Mouse (Mus musculus): ENCODE results near the gene Atg4a-ps. TPM values are rescaled to one million over a fixed set of nuclear protein-coding genes. Genes with fewer than 3 reads are reported as not detected.

Gene Atg4a-ps
- total and polyA plus RNA-seq, 3 experiments, result 1.9 TPM; not detected in 2

- Histone ChIP-seq H3K27me3 (ENCODE audit: control insufficient read depth, insufficient read depth, low read length) (no peaks in the 10 kb centered on the region), H3K27ac (no peak overlapping the region), H3K79me2 (replicated peaks; ENCODE audit: control insufficient read depth, insufficient read depth, low read length) (no peaks in the 10 kb centered on the region), H3K4me3 (no peak overlapping the region), H3K36me3 (ENCODE audit: control insufficient read depth, insufficient read depth, low read length) (no peaks in the 10 kb centered on the region), H3K9ac (ENCODE audit: low read depth, low read length) (no peak overlapping the region), H3K4me1 (ENCODE audit: control insufficient read depth, insufficient read depth, low read length) (peaks cover 1% of the 10 kb centered on the region; the same call in 1 of the 2 replicates)
- TF ChIP-seq EP300 (IDR thresholded peaks at IDR 0.05; ENCODE audit: insufficient read depth, low read depth, low read length), result no peak
- WGBS, result 63% methylated on average over 8 of the region's 8 CpGs
- intact Hi-C loops (cut with DNase I), result no loop called here
- DNase-seq, result no peak
Observed at GRCm38 (mm10) chr3:103640226-103640803, 5.6 kb downstream of the Atg4a-ps start.

GRCm38 (mm10) chr3:103637641-103638040 is 8.2 kb downstream of the Atg4a-ps start:
- 81% methylated on average over 1 of the region's 1 CpGs for WGBS
- intact Hi-C loops (cut with DNase I), result no loop called here
- H3K4me1 ChIP-seq (ENCODE audit: control insufficient read depth, insufficient read depth, low read length), result peaks cover 1% of the 10 kb centered on the region; the same call in 1 of the 2 replicates
- H3K9ac ChIP-seq (ENCODE audit: low read depth, low read length), result no peak overlapping the region
- no peak overlapping the region for H3K4me3 ChIP-seq
- DNase-seq, result no peak
- no peaks in the 10 kb centered on the region for H3K27me3 ChIP-seq (ENCODE audit: control insufficient read depth, insufficient read depth, low read length)
- no peak overlapping the region for H3K27ac ChIP-seq
- TF ChIP-seq EP300 (IDR thresholded peaks at IDR 0.05; ENCODE audit: insufficient read depth, low read depth, low read length), result no peak
- no peak for TF ChIP-seq CTCF (IDR thresholded peaks at IDR 0.05)
- TF ChIP-seq POLR2A (IDR thresholded peaks at IDR 0.05; ENCODE audit: insufficient read depth, low read depth, low read length), result no peak
- H3K36me3 ChIP-seq (ENCODE audit: control insufficient read depth, insufficient read depth, low read length), result no peaks in the 10 kb centered on the region
- no peaks in the 10 kb centered on the region for H3K79me2 ChIP-seq (replicated peaks; ENCODE audit: control insufficient read depth, insufficient read depth, low read length)

DNA sequence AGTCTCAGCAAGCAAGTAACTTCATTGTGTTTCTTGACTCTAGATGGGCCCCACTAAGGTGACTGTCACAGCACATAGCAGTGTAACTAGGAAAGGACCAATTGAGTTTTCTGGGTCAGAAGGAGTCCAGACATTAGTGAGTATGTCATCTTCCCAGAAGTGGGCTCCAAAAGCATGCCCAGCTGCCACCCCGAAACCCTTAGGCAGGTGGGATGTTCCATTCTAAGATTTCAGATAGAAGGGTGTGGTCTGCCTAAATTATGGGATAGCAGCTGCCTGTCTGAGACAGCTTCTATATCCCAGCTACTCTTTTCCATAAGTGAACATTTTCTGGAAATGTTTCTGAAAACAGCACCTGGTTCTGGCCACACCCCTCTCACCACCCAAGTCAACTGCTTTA is 11.6 kb downstream of the Atg4a-ps start:
- intact Hi-C loops (cut with DNase I), result no loop called here
- 93% methylated on average over 1 of the region's 1 CpGs for WGBS

DNA sequence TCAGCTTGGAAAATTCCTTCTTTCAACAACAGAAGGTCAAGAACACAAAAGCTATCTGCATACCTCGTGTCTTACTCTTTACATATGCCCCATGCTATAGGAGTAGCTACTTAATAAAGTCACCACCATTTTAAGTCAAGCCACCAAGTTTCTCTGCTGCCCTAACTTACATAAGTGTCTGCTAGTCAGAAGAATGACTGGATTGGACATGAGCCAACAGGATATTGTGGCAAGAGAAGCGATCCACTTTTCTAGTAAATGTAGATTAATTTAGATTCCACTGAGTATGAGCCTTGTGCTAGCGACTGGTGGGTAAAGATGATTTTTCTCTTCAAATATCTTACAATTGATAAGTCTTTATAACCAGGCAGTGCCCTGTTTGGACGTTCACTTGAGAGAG is 12.0 kb downstream of the Atg4a-ps start:
- 45% methylated on average over 4 of the region's 4 CpGs for WGBS
- no peak for DNase-seq
- Histone ChIP-seq H3K4me3 (no peak overlapping the region), H3K36me3 (ENCODE audit: control insufficient read depth, insufficient read depth, low read length) (no peaks in the 10 kb centered on the region), H3K27ac (no peak overlapping the region), H3K4me1 (ENCODE audit: control insufficient read depth, insufficient read depth, low read length) (no peaks in the 10 kb centered on the region), H3K9ac (ENCODE audit: low read depth, low read length) (no peak overlapping the region), H3K79me2 (replicated peaks; ENCODE audit: control insufficient read depth, insufficient read depth, low read length) (no peaks in the 10 kb centered on the region), H3K27me3 (ENCODE audit: control insufficient read depth, insufficient read depth, low read length) (no peaks in the 10 kb centered on the region)
- intact Hi-C loops (cut with DNase I), result no loop called here
- TF ChIP-seq POLR2A (IDR thresholded peaks at IDR 0.05; ENCODE audit: insufficient read depth, low read depth, low read length) (no peak), EP300 (IDR thresholded peaks at IDR 0.05; ENCODE audit: insufficient read depth, low read depth, low read length) (no peak), CTCF (IDR thresholded peaks at IDR 0.05) (no peak)

More for the DNA sequence above, 11.6 kb downstream of the Atg4a-ps start:
- no peak for TF ChIP-seq CTCF (IDR thresholded peaks at IDR 0.05)
- no peak for TF ChIP-seq POLR2A (IDR thresholded peaks at IDR 0.05; ENCODE audit: insufficient read depth, low read depth, low read length)
- TF ChIP-seq EP300 (IDR thresholded peaks at IDR 0.05; ENCODE audit: insufficient read depth, low read depth, low read length), result no peak
- no peak overlapping the region for H3K4me3 ChIP-seq
- H3K9ac ChIP-seq (ENCODE audit: low read depth, low read length), result no peak overlapping the region
- H3K36me3 ChIP-seq (ENCODE audit: control insufficient read depth, insufficient read depth, low read length), result no peaks in the 10 kb centered on the region
- no peaks in the 10 kb centered on the region for H3K79me2 ChIP-seq (replicated peaks; ENCODE audit: control insufficient read depth, insufficient read depth, low read length)
- H3K27ac ChIP-seq, result no peak overlapping the region
- DNase-seq, result no peak
- no peaks in the 10 kb centered on the region for H3K27me3 ChIP-seq (ENCODE audit: control insufficient read depth, insufficient read depth, low read length)
- no peaks in the 10 kb centered on the region for H3K4me1 ChIP-seq (ENCODE audit: control insufficient read depth, insufficient read depth, low read length)

DNA sequence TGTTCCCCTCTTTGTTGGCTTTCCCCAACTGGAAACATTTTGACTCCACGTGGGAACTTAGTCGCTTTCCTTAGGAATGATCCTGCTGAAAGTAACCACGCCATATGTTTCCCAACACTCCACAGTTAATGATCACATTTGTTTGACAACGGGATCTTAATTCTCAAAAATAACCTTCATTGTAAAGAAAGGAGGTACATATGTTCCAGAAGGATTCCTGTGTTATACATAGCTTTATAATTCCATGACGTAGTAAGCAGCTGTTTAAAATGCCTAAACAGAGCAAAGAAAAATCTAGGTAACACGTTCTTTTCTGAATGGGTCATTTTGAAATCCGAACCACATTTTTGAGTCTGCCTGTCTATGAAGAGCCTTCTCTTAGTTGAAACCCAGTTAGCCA is 12.7 kb downstream of the Atg4a-ps start:
- no peaks in the 10 kb centered on the region for H3K4me1 ChIP-seq (ENCODE audit: control insufficient read depth, insufficient read depth, low read length)
- no peaks in the 10 kb centered on the region for H3K79me2 ChIP-seq (replicated peaks; ENCODE audit: control insufficient read depth, insufficient read depth, low read length)
- no peaks in the 10 kb centered on the region for H3K27me3 ChIP-seq (ENCODE audit: control insufficient read depth, insufficient read depth, low read length)
- H3K36me3 ChIP-seq (ENCODE audit: control insufficient read depth, insufficient read depth, low read length), result no peaks in the 10 kb centered on the region
- WGBS, result 89% methylated on average over 7 of the region's 7 CpGs
- TF ChIP-seq CTCF (IDR thresholded peaks at IDR 0.05) (no peak), EP300 (IDR thresholded peaks at IDR 0.05; ENCODE audit: insufficient read depth, low read depth, low read length) (no peak), POLR2A (IDR thresholded peaks at IDR 0.05; ENCODE audit: insufficient read depth, low read depth, low read length) (no peak)
- intact Hi-C loops (cut with DNase I), result no loop called here
- no peak overlapping the region for H3K9ac ChIP-seq (ENCODE audit: low read depth, low read length)
- H3K27ac ChIP-seq, result no peak overlapping the region
- no peak for DNase-seq
- H3K4me3 ChIP-seq, result no peak overlapping the region

- Histone ChIP-seq H3K4me1 (ENCODE audit: control insufficient read depth, insufficient read depth, low read length) (no peaks in the 10 kb centered on the region), H3K36me3 (ENCODE audit: control insufficient read depth, insufficient read depth, low read length) (no peaks in the 10 kb centered on the region), H3K4me3 (no peak overlapping the region), H3K27ac (no peak overlapping the region), H3K79me2 (replicated peaks; ENCODE audit: control insufficient read depth, insufficient read depth, low read length) (no peaks in the 10 kb centered on the region), H3K9ac (ENCODE audit: low read depth, low read length) (no peak overlapping the region), H3K27me3 (ENCODE audit: control insufficient read depth, insufficient read depth, low read length) (no peaks in the 10 kb centered on the region)
- WGBS, result 73% methylated on average over 3 of the region's 3 CpGs
- intact Hi-C loops (cut with DNase I), result no loop called here
- TF ChIP-seq POLR2A (IDR thresholded peaks at IDR 0.05; ENCODE audit: insufficient read depth, low read depth, low read length), result no peak
- no peak for TF ChIP-seq CTCF (IDR thresholded peaks at IDR 0.05)
- TF ChIP-seq EP300 (IDR thresholded peaks at IDR 0.05; ENCODE audit: insufficient read depth, low read depth, low read length), result no peak
- DNase-seq, result no peak
Observed at GRCm38 (mm10) chr3:103627661-103628060, 18.2 kb downstream of the Atg4a-ps start.

Data from heart, adult 2 months (tissue).